21 mouse cellular contexts compared by ENCODE assay signal in genomic region chr4:126434094-126434493, GRCm38 (mm10). TPM values are rescaled to one million over a fixed set of nuclear protein-coding genes. Genes with fewer than 3 reads are reported as not detected.
DNase-seq lines count a peak whose midpoint lies in the region; ATAC-seq lines count a peak whose summit lies in the region.
"Had no signal": no experiment of that assay in that cellular context is flagged by ENCODE, and none has a peak within 500 bp of the region (broad histone marks: within the 10 kb centered on the region; RNA-seq: fewer than 3 reads in every experiment).

No protein-coding gene starts in this region.

- H3K4me2 ChIP-seq in limb, embryonic 11.5 days (ENCODE audit: low read depth, severe bottlenecking) = no peak overlapping the region
- H3K4me2 ChIP-seq in hindbrain, embryonic 14.5 days (replicated peaks) = no peak overlapping the region

- H3K9me3 ChIP-seq in limb, embryonic 11.5 days (ENCODE audit: control insufficient read depth, low read length) = no peaks in the 10 kb centered on the region
- no peaks in the 10 kb centered on the region for H3K9me3 ChIP-seq in limb, embryonic 10.5 days (replicated peaks)
- no peaks in the 10 kb centered on the region for H3K9me3 ChIP-seq in hindbrain, embryonic 14.5 days (ENCODE audit: control insufficient read depth, low read length)
- H3K9me3 ChIP-seq: G1E had no signal

- no peak overlapping the region for H3K9ac ChIP-seq in limb, embryonic 11.5 days (ENCODE audit: low read length)
- H3K9ac ChIP-seq in hindbrain, embryonic 14.5 days = no peak overlapping the region

- 90% methylated on average over 2 of the region's 2 CpGs for WGBS in limb, embryonic 11.5 days
- WGBS in limb, embryonic 10.5 days = 95% methylated on average over 2 of the region's 2 CpGs
- WGBS in hindbrain, embryonic 14.5 days = 94% methylated on average over 2 of the region's 2 CpGs

- H3K36me3 ChIP-seq in limb, embryonic 11.5 days (ENCODE audit: control insufficient read depth, insufficient read depth, low read length) = no peaks in the 10 kb centered on the region; the same call in 1 of the 2 replicates
- H3K36me3 ChIP-seq in limb, embryonic 10.5 days = peaks cover 38% of the 10 kb centered on the region
- peaks cover 54% of the 10 kb centered on the region for H3K36me3 ChIP-seq in hindbrain, embryonic 14.5 days (replicated peaks; ENCODE audit: control insufficient read depth, insufficient read depth)

- intact Hi-C loops in heart, postnatal 36 days (cut with DNase I) = no loop called here

- no peaks in the 10 kb centered on the region for H3K4me1 ChIP-seq in limb, embryonic 11.5 days (ENCODE audit: control insufficient read depth, insufficient read depth, low read length)
- no peaks in the 10 kb centered on the region for H3K4me1 ChIP-seq in limb, embryonic 10.5 days
- peaks cover 4% of the 10 kb centered on the region; the same call in 1 of the 2 replicates for H3K4me1 ChIP-seq in hindbrain, embryonic 14.5 days (replicated peaks; ENCODE audit: control insufficient read depth, insufficient read depth, low read length)

- no peak overlapping the region for H3K27ac ChIP-seq in limb, embryonic 11.5 days (replicated peaks; ENCODE audit: low read depth, low read length)
- no peak overlapping the region for H3K27ac ChIP-seq in limb, embryonic 10.5 days
- H3K27ac ChIP-seq in hindbrain, embryonic 14.5 days = no peak overlapping the region

- no peak overlapping the region for H3K4me3 ChIP-seq in limb, embryonic 11.5 days (ENCODE audit: low read depth, low read length)
- H3K4me3 ChIP-seq in limb, embryonic 10.5 days = no peak overlapping the region
- H3K4me3 ChIP-seq in hindbrain, embryonic 14.5 days (replicated peaks; ENCODE audit: low read length) = no peak overlapping the region

- H3K27me3 ChIP-seq in limb, embryonic 11.5 days (ENCODE audit: control insufficient read depth, insufficient read depth, low read length) = no peaks in the 10 kb centered on the region
- H3K27me3 ChIP-seq in limb, embryonic 10.5 days (ENCODE audit: low read depth, poor library complexity, severe bottlenecking) = no peaks in the 10 kb centered on the region
- H3K27me3 ChIP-seq in hindbrain, embryonic 14.5 days (ENCODE audit: control insufficient read depth, insufficient read depth, low read length) = no peaks in the 10 kb centered on the region
- H3K27me3 ChIP-seq: CH12.LX, Patski had no signal

- ATAC-seq in limb, embryonic 11.5 days (ENCODE audit: insufficient number of reproducible peaks, low FRiP score, low TSS enrichment, low read depth) = no peak
- ATAC-seq in hindbrain, embryonic 14.5 days (ENCODE audit: low FRiP score) = no peak
- ATAC-seq: activated CD4-positive, CD25-positive, alpha-beta regulatory T cell, adult 4 months; CD4-positive, CD25-positive, alpha-beta regulatory T cell, adult 4 months; Patski had no signal

- DNase-seq in heart, adult 11 months = peak; percentile 64
- DNase-seq in heart, postnatal 36 days = no peak
- DNase-seq in limb, embryonic 11.5 days (ENCODE audit: low spot score) = peak; percentile 4
- no peak for DNase-seq in limb, embryonic 10.5 days (ENCODE audit: low spot score)
- DNase-seq in fat pad, adult 2 months (ENCODE audit: extremely low read depth, low read depth, low spot score) = peak; percentile 52
- DNase-seq in hindbrain, embryonic 14.5 days (ENCODE audit: low spot score) = no peak
- DNase-seq: adrenal gland, adult 2 months; adrenal gland, adult 8-10 months; adrenal gland, postnatal 10 days; adrenal gland, postnatal 14 days; adrenal gland, postnatal 25 days; adrenal gland, postnatal 36 days; B cell, adult 2 months; cerebellum, adult 11 months; cerebellum, adult 11-12 months; cerebellum, adult 18-20 months had no signal

RNA-seq across cellular contexts. Expression of gene Ago3, which starts 4.7 kb away (rescaled TPM):
- 10 to 100 TPM in 1 of 2 experiments, 1 to 10 TPM in 1; 9.0 to 11.7 TPM for total RNA-seq in heart, postnatal 36 days (2021)
- 11.9 and 14.8 TPM in 2 replicates for polyA plus RNA-seq in limb, embryonic 11.5 days (2014; fragmentation: Nextera tagmentation; extraction: Ambion mirVana)
- polyA plus RNA-seq in limb, embryonic 10.5 days (2016; fragmentation: Nextera tagmentation; extraction: Ambion mirVana) = 12.4 and 18.5 TPM in 2 replicates
- polyA plus RNA-seq in hindbrain, embryonic 14.5 days (2014; fragmentation: Nextera tagmentation; extraction: Ambion mirVana) = 14.3 and 19.7 TPM in 2 replicates

RNA-seq across cellular contexts. Expression of gene Ago1, which starts 34.3 kb away (rescaled TPM):
- total RNA-seq in heart, postnatal 36 days (2021) = 10 to 100 TPM; 11.2 to 13.5 TPM
- polyA plus RNA-seq in limb, embryonic 11.5 days (2014; fragmentation: Nextera tagmentation; extraction: Ambion mirVana) = 7.8 and 8.7 TPM in 2 replicates
- polyA plus RNA-seq in limb, embryonic 10.5 days (2016; fragmentation: Nextera tagmentation; extraction: Ambion mirVana) = 4.8 and 5.9 TPM in 2 replicates
- polyA plus RNA-seq in hindbrain, embryonic 14.5 days (2014; fragmentation: Nextera tagmentation; extraction: Ambion mirVana) = 14.3 and 15.0 TPM in 2 replicates

Comparison
In these comparisons a context has a peak if more than half of its experiments do, and no peak if none do; other contexts are left out.
1. DNase-seq: peak in heart, adult 11 months (single experiment), limb, embryonic 11.5 days (single experiment) and fat pad, adult 2 months (single experiment); none in heart, postnatal 36 days (0 of 2), limb, embryonic 10.5 days (single experiment) and hindbrain, embryonic 14.5 days (single experiment).